Mouse (Mus musculus) embryonic stem cell, embryonic (primary cell): ENCODE measurements around the gene Kif23.

Experiments
- CTCF ChIA-PET, 4 experiments: fragments of 300-600 bp in 2 of 4; fragments of 350-600 bp in 2 of 4; sonication (Branson Sonifier 250); formaldehyde crosslinking; loops; one replicate each; lab custom pipeline; 2022; ENCODE audit warnings: inconsistent platforms in 2 of 4; lab: Charles Lee
- POLR2A ChIA-PET, 4 experiments: fragments of 300-600 bp in 2 of 4; fragments of 350-600 bp in 2 of 4; sonication (Branson Sonifier 250); formaldehyde crosslinking; loops; one replicate each; lab custom pipeline; 2022; ENCODE audit warnings: antibody characterized with exemption in 4 of 4, inconsistent platforms in 1 of 4; lab: Charles Lee

Gene Kif23

GRCm38 (mm10) chr9:61915393-61916005 lies 31.1 kb downstream of the Kif23 start:
- ChIA-PET CTCF (interaction anchor here in 2 of 4 experiments (0.6 to 1.5 kb wide), 2 partner anchors 124 to 162 kb away, joined by 3 read pairs; no protein-coding TSS in a partner anchor), POLR2A (interaction anchor here (0.5 to 14.6 kb wide), 25 partner anchors 9 to 545 kb away, joined by 3 to 572 read pairs (median 7); partner anchors contain the start of genes Kif23 (in 4 of the 4) and Glce (in 2 of the 4))

GRCm38 (mm10) chr9:61914917-61915300 lies 31.7 kb downstream of the Kif23 start:
- POLR2A ChIA-PET: interaction anchor here (0.6 to 14.6 kb wide), 51 partner anchors 8 to 547 kb away, joined by 3 to 572 read pairs (median 5); partner anchors contain the start of genes Kif23 (in 4 of the 4), Glce (in 3 of the 4) and Anp32a (in 1 of the 4)
- CTCF ChIA-PET: interaction anchor here in 1 of 4 experiments (1.0 to 1.5 kb wide), 2 partner anchors 125 to 563 kb away, joined by 3 read pairs; no protein-coding TSS in a partner anchor

- CTCF ChIA-PET: interaction anchor here in 3 of 4 experiments (0.6 to 1.5 kb wide), 5 partner anchors 32 to 564 kb away, joined by 3 to 5 read pairs (median 3); partner anchors contain the start of gene Kif23 (in 1 of the 3)
- POLR2A ChIA-PET: interaction anchor here (0.5 to 14.6 kb wide), 82 partner anchors 8 to 1669 kb away, joined by 3 to 572 read pairs (median 4); partner anchors contain the start of genes Kif23 (in 4 of the 4), Glce (in 3 of the 4) and Anp32a (in 1 of the 4)
These were observed 32.2 kb downstream of the Kif23 start, which contains the start of gene Rplp1 for GRCm38 (mm10) chr9:61914203-61914916. Gene Rplp1 (minus strand): TSS chr9:61914542.

GRCm38 (mm10) chr9:61911300-61912128 lies 35.1 kb downstream of the Kif23 start:
- ChIA-PET CTCF (interaction anchor here in 2 of 4 experiments (0.8 to 1.1 kb wide), 3 partner anchors 11 to 188 kb away, joined by 3 to 10 read pairs (median 3); no protein-coding TSS in a partner anchor), POLR2A (interaction anchor here (0.6 to 14.6 kb wide), 69 partner anchors 8 to 1206 kb away, joined by 3 to 572 read pairs (median 4); partner anchors contain the start of genes Glce (in 3 of the 4) and Kif23 (in 3 of the 4))

- CTCF ChIA-PET: interaction anchor here in 3 of 4 experiments (0.6 to 1.1 kb wide), 4 partner anchors 11 to 675 kb away, joined by 3 to 10 read pairs (median 3); no protein-coding TSS in a partner anchor
- POLR2A ChIA-PET: interaction anchor here (0.5 to 14.6 kb wide), 68 partner anchors 7 to 1205 kb away, joined by 3 to 572 read pairs (median 4); partner anchors contain the start of genes Kif23 (in 3 of the 4) and Glce (in 2 of the 4)
These were observed 35.9 kb downstream of the Kif23 start for GRCm38 (mm10) chr9:61910526-61911256.

GRCm38 (mm10) chr9:61909633-61910032 lies 36.9 kb downstream of the Kif23 start:
- ChIA-PET POLR2A (interaction anchor here (0.6 to 14.6 kb wide), 32 partner anchors 10 to 650 kb away, joined by 3 to 572 read pairs (median 4); partner anchors contain the start of genes Kif23 (in 2 of the 4) and Glce (in 1 of the 4)), CTCF (interaction anchor here in 2 of 4 experiments (0.6 to 0.8 kb wide), 2 partner anchors 702 to 770 kb away, joined by 3 to 4 read pairs; no protein-coding TSS in a partner anchor)

GRCm38 (mm10) chr9:61908832-61909407 lies 37.7 kb downstream of the Kif23 start:
- CTCF ChIA-PET: interaction anchor here in 2 of 4 experiments (0.6 to 0.8 kb wide), 2 partner anchors 702 to 770 kb away, joined by 3 to 4 read pairs; no protein-coding TSS in a partner anchor
- POLR2A ChIA-PET: interaction anchor here in 3 of 4 experiments (0.5 to 14.6 kb wide), 30 partner anchors 9 to 479 kb away, joined by 3 to 572 read pairs (median 4); partner anchors contain the start of genes Kif23 (in 2 of the 3) and Glce (in 1 of the 3)

GRCm38 (mm10) chr9:61908341-61908740 lies 38.2 kb downstream of the Kif23 start:
- CTCF ChIA-PET: interaction anchor here in 1 of 4 experiments (0.7 kb wide), 2 partner anchors 31 to 150 kb away, joined by 3 read pairs; no protein-coding TSS in a partner anchor

GRCm38 (mm10) chr9:61907621-61908295 lies 38.8 kb downstream of the Kif23 start:
- POLR2A ChIA-PET: interaction anchor here in 3 of 4 experiments (0.7 to 1.7 kb wide), 6 partner anchors 19 to 179 kb away, joined by 3 to 4 read pairs (median 3); partner anchors contain the start of gene Kif23 (in 1 of the 3)
- CTCF ChIA-PET: interaction anchor here in 2 of 4 experiments (0.6 to 0.7 kb wide), 5 partner anchors 30 to 1035 kb away, joined by 3 to 7 read pairs (median 3); no protein-coding TSS in a partner anchor

More at GRCm38 (mm10) chr9:61908341-61908740, 38.2 kb downstream of the Kif23 start:
- POLR2A ChIA-PET: interaction anchor here in 3 of 4 experiments (0.5 to 14.6 kb wide), 15 partner anchors 9 to 330 kb away, joined by 3 to 572 read pairs (median 5); no protein-coding TSS in a partner anchor

GRCm38 (mm10) chr9:61906912-61907311 lies 39.7 kb downstream of the Kif23 start:
- ChIA-PET CTCF (interaction anchor here in 3 of 4 experiments (0.5 to 1.3 kb wide), 9 partner anchors 11 to 1035 kb away, joined by 3 to 7 read pairs (median 4); partner anchors contain the start of gene Glce (in 1 of the 3)), POLR2A (interaction anchor here in 2 of 4 experiments (0.7 to 1.7 kb wide), 6 partner anchors 8 to 280 kb away, joined by 3 to 5 read pairs (median 4); partner anchors contain the start of genes Kif23 (in 1 of the 2) and Rplp1 (in 1 of the 2))

- ChIA-PET CTCF (interaction anchor here in 2 of 4 experiments (0.6 kb wide), 5 partner anchors 56 to 1939 kb away, joined by 3 to 6 read pairs (median 5); no protein-coding TSS in a partner anchor), POLR2A (interaction anchor here in 2 of 4 experiments (0.6 to 1.7 kb wide), 5 partner anchors 9 to 370 kb away, joined by 3 to 5 read pairs (median 3); partner anchors contain the start of genes Kif23 (in 1 of the 2) and Rplp1 (in 1 of the 2))
These were observed 41.0 kb downstream of the Kif23 start for GRCm38 (mm10) chr9:61905576-61905975.

- ChIA-PET POLR2A (interaction anchor here in 3 of 4 experiments (0.5 to 3.2 kb wide), 10 partner anchors 7 to 530 kb away, joined by 3 to 18 read pairs (median 4); partner anchors contain the start of genes Rplp1 (in 3 of the 3), Glce (in 1 of the 3) and Kif23 (in 1 of the 3)), CTCF (interaction anchor here in 2 of 4 experiments (1.3 to 1.4 kb wide), 2 partner anchors 26 to 147 kb away, joined by 3 read pairs; no protein-coding TSS in a partner anchor)
These were observed 42.4 kb downstream of the Kif23 start for GRCm38 (mm10) chr9:61904201-61904600.

- ChIA-PET CTCF (no interaction called here), POLR2A (interaction anchor here in 2 of 4 experiments (1.0 to 3.2 kb wide), 4 partner anchors 9 to 36 kb away, joined by 3 to 18 read pairs (median 8); partner anchors contain the start of gene Rplp1 (in 2 of the 2))
These were observed 44.1 kb downstream of the Kif23 start for GRCm38 (mm10) chr9:61902445-61902844.

- ChIA-PET POLR2A (interaction anchor here in 3 of 4 experiments (0.6 to 3.1 kb wide), 4 partner anchors 9 to 890 kb away, joined by 4 to 9 read pairs (median 5); partner anchors contain the start of gene Rplp1 (in 1 of the 3)), CTCF (interaction anchor here in 1 of 4 experiments (0.5 kb wide), 1 partner anchor 617 kb away, joined by 3 read pairs; no protein-coding TSS in a partner anchor)
These were observed 45.0 kb downstream of the Kif23 start for GRCm38 (mm10) chr9:61901574-61901973.
